Mouse (Mus musculus): ENCODE results near the gene Tmem147. TPM values are rescaled to one million over a fixed set of nuclear protein-coding genes. Genes with fewer than 3 reads are reported as not detected.
"Not testable (repeated sequence)": the region's sequence is repeated elsewhere in the genome, so short reads cannot be mapped to it uniquely, and the experiment has no call there.

The Tmem147 gene
- 100 to 1,000 TPM; 137 TPM for total RNA-seq (2021)
- long read RNA-seq, experiment 1, transcript Tmem147-201 (7 exons, 870 nt) = major isoform, 62 of 84 reads
- long read RNA-seq, experiment 1, transcript Tmem147-207 (6 exons, 727 nt) = minor isoform, 9 of 84 reads
- long read RNA-seq, experiment 1, partial matches to known transcripts = 5 of 84 reads
- long read RNA-seq, experiment 1, other reads (novel, unspliced or antisense) = 7 of 84 reads
- long read RNA-seq, experiment 2, transcript Tmem147-207 (6 exons, 727 nt) = minor isoform, 5 of 57 reads
- long read RNA-seq, experiment 2, transcript Tmem147-201 (7 exons, 870 nt) = major isoform, 42 of 57 reads
- long read RNA-seq, experiment 2, partial matches to known transcripts = 1 of 57 reads
- long read RNA-seq, experiment 2, other reads (novel, unspliced or antisense) = 5 of 57 reads

DNA sequence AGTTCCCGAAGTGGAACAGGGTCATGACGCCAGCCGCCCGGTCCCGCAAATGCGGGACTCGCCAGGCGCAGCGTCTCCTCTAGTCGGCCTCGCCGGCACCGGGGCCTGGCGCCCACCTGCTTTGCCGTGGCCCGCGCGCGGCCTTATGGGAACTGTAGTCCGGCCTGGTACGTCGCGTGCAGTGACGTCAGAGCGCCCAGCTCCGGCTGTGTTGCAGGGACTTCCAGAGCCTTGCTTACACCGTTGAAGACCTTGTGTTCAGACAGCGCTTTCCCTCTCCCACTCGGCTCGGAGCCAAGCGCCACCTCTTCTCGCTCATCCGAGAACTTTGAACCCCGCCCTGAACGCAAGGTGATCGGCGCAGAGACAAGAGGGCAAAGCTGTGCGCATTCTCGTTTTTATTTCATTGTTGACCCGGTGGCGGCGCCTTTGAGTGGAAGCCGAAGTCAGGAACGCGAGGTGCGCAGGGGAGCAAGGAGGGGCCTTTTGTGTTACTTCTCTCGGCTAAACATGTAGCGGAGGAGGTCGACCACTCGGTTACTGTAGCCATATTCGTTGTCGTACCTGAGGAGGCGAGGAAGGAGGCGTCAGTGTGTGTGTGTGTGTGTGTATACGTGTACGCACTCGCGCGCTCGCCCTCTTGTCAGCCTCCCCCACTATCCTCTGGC, at the start of gene Tmem147:
Gene Tmem147, minus strand, starts transcription at position 145 of the 668 bp plus-strand sequence.
- intact Hi-C loops (cut with DNase I) = no loop called here
- DNase-seq (ENCODE audit: low spot score in 2 of 2) = peak; percentile 96

DNA sequence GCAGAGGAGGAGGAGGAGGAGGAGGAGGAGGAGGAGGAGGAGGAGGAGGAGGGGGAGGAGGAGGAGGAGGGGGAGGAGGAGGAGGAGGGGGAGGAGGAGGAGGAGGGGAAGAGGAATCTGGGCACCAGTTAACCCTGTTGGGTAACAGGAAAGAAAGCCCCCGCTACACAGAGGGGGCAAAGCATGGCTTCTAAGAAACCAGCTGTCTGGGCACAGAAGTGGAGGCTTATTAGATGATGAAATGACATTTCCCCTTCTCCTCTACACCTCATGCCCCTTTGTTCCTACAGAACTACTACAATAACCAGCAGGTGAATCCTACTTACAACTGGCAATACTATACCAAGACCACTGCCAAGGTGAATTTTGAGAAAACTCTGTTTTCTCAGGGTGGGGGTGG, 48.6 kb upstream of the Tmem147 start:
- no peak for DNase-seq (ENCODE audit: low spot score in 2 of 2)
- intact Hi-C loops (cut with DNase I) = no loop called here

DNA sequence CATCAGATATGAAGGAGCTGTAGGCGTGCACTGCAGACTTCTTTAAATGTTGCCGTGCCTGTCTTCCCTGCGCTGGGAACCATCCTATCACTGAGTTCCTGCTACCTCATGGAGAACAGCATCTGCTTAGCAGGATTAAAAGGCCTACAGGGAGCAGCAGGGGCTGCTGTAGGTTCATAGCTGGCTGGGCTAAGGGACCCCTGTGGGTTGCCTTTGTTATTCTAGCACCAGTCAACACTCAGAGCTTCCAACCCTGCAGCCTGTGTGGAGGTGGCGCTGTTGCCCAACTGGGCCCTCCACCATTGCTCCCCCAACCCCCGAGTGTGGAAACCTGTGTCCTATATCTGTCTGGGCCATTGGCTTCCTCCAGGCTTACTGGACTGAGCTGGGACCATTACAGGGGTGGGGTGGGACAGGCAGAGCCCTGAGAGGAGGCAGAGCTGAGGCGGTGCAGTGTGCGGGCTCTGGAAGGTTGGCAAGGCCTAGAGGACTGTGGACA, 47.8 kb upstream of the Tmem147 start:
- no peak for DNase-seq (ENCODE audit: low spot score in 2 of 2)
- intact Hi-C loops (cut with DNase I) = no loop called here

DNA sequence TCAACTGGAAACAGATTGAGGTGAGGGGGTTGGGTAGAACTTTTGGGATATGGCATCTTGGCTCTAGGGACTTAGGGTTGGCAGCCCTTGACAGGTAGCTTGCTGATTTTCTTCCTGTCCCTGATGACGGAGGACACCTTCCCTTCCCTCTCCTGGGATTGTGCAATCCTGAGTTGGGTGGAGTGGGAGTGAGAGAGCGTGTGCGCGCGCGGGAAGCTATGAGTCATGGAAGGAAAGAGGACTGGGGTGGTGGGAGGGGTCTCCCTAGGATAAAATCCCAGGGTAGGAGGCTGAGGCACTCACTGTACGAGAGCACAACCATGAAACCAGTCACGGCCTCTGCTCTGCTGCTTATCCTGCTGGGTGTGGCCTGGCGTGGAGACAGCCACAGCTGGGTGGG, 46.8 kb upstream of the Tmem147 start:
- intact Hi-C loops (cut with DNase I) = no loop called here
- DNase-seq (ENCODE audit: low spot score in 2 of 2) = peak in 1 of 2 experiments; percentile 16

DNA sequence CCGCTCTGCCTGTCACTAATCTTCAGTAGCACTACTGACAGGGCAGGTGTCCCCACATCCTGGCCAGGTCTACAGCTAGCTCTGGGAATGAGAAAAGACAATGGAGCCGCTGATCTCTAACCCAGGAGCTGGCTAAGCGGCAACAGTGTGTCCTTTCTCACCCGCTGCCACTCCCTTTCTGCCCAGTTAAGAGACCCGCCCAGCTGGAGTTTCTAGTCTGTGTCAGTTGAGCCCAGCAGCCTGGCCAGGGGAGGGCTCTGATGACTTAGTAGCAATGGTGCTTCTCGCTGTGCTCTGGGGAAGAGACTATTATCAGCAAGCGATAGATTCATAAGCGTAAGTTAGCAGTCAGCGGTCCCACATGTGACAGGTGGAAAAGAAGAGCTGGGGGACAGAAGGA, 39.9 kb upstream of the Tmem147 start:
- intact Hi-C loops (cut with DNase I) = no loop called here
- no peak for DNase-seq (ENCODE audit: low spot score in 2 of 2)

DNA sequence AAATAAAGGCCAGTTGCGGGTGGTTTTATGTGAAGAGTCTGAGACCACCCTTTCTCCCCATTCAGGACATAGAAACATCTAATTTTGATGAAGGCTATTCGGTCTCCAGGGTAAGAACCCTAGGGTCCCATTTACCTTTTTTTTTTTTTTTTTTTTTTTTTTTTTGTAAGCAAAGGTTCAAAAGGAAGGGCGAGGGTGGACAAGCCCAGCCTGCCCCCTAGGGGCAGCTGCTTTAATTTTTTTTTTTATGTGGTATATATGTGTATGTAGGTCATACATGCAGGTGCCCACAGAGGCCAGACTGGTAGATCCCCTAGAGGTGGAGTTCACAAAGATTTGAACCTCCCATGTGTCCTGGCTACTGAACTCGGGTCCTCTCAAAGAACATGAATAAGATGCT, 37.1 kb upstream of the Tmem147 start:
- DNase-seq (ENCODE audit: low spot score in 2 of 2) = no peak
- intact Hi-C loops (cut with DNase I) = no loop called here

DNA sequence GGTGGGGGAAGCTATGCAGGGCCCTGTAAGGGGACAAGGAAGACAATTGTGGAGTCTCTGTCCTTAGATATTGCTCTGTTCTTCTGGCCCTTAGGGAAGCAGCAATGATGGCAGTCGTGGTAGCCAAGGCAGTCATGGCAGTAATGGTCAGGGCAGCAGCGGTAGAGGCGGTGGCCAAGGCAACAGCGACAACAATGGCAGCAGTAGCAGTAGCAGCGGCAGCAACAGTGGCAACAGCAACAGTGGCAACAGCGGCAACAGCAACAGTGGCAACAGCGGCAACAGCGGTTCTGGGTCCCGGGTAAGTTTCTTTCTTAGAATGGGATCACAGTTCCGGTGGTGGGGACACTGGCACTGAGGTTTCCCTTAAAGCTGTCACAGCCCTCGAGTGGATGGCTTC, 35.8 kb upstream of the Tmem147 start:
- DNase-seq (ENCODE audit: low spot score in 2 of 2) = peak in 1 of 2 experiments; percentile 15
- intact Hi-C loops (cut with DNase I) = no loop called here

DNA sequence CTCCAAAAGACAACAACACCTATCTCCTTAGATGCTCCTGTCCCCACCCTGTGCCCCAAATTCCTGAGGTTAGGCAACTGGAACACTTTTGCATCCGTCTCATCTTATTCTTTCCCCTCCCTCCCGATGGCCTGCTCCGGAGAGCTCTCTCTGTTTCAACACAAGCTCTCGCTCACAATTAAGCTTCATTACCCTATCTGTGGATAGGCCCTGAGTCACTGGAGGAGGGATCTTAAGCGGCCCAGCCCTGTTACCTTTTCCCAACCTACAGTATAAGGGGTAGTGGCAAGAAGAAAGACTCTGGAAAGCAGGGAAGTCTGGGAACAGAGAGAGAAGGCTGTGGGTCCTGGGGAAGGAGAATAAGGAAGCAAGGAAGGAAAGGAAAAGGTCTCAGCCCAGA, 34.1 kb upstream of the Tmem147 start, which contains the start of gene Dmkn:
Gene Dmkn, plus strand, starts transcription at position 301 of the 400 bp plus-strand sequence.
- intact Hi-C loops (cut with DNase I) = no loop called here
- DNase-seq (ENCODE audit: low spot score in 2 of 2) = no peak

DNA sequence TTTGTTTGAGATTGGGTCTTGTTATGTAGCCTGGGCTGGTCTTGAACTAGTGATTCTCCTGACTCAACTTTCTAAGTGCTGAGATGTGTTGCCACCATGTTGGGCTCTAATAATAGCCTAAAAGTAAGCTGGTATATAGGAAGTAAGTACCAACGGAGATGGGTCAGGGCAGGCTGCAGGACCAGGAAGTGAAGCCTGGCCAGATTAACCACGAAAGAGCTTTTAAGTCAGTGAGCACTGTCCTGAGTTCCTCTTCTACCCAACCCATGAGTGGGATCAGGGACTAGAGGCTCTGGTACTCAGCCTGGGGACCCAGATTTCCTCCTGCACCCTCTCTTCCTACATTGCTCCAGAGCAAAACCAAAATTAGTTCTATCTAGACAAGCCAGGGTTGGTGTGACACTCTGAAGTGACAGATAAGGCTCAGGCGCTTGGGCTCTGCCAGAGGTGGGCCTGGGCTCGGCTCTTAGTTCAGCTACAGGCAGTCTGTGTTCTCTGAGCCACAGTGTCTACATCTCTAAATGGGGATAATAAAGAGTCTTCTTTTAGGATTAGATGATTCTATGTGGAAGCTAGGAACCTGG, 32.5 kb upstream of the Tmem147 start:
- no peak for DNase-seq (ENCODE audit: low spot score in 2 of 2)
- intact Hi-C loops (cut with DNase I) = no loop called here

DNA sequence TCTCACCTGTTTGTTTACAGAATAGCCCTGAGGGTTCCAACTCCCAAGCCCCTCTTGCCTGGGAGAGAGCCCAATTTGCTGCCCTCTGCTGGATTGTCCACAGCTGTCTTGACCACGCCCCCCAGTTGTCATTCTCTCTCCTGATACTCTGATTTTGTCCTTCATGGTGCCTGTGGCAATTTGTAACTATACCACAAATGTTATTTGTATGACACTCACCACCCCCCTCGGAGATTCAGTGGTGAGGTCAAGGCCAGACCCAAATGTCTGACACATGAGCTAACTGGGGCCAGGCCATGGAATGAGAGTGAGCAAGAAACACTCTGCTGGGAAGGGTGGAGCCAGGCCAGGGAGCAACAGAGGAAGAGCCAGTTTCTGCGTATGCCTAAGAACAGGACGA, 29.5 kb upstream of the Tmem147 start:
- DNase-seq (ENCODE audit: low spot score in 2 of 2) = no peak
- intact Hi-C loops (cut with DNase I) = no loop called here

DNA sequence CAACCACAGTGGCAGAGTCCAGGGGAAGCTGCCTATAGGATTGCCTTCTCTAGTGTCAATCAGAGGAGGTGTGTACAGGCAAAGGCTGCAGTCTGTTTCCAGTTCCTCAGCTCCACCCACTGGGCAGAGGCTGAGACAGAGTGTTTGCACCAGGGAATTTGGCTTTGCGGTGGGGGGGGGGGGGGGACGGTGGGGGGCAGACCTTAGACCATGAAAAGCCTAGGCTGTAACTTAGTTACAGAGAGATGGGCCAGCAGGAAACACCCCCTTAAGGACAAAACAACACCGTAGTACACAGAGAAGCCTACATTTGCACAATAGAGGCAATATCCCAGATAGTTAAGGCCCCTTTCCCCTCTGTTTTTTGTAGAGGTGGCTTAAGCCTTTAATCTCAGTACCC, 27.7 kb upstream of the Tmem147 start:
- intact Hi-C loops (cut with DNase I) = no loop called here

DNA sequence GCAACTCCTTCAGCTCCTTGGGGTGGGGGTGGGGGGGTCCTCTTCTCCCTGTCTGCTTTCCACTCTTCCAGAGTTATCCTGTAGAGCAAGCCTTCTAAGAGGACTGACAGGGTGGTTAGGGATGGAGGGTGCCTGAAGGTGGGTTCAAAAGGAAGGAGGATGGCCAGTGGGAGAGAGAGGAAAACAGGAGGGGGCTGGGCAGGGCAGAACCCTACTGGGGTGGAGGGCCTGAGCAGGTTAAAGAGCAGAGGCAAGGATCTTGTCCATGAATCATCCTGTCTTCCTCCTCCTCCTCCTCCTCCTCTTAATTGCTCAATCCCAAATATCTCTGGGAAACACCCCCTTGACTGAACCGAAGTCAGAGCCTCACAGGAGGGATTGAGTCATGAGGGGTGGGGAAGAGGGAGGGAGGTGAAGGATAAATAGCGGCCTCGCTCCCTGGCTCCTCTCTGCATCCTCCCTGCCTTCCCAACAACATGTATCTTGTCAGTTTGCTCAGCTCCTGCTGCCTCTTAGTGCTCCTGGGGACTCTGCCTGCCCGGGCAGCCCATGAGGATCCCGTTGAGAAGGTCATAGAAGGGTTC, 21.8 kb upstream of the Tmem147 start, which contains the start of gene Sbsn:
Gene Sbsn, plus strand, starts transcription at position 386 of the 584 bp plus-strand sequence.
- intact Hi-C loops (cut with DNase I) = no loop called here
- DNase-seq (ENCODE audit: low spot score in 2 of 2) = no peak

More for the DNA sequence above, 27.7 kb upstream of the Tmem147 start:
- no peak for DNase-seq (ENCODE audit: low spot score in 2 of 2)

DNA sequence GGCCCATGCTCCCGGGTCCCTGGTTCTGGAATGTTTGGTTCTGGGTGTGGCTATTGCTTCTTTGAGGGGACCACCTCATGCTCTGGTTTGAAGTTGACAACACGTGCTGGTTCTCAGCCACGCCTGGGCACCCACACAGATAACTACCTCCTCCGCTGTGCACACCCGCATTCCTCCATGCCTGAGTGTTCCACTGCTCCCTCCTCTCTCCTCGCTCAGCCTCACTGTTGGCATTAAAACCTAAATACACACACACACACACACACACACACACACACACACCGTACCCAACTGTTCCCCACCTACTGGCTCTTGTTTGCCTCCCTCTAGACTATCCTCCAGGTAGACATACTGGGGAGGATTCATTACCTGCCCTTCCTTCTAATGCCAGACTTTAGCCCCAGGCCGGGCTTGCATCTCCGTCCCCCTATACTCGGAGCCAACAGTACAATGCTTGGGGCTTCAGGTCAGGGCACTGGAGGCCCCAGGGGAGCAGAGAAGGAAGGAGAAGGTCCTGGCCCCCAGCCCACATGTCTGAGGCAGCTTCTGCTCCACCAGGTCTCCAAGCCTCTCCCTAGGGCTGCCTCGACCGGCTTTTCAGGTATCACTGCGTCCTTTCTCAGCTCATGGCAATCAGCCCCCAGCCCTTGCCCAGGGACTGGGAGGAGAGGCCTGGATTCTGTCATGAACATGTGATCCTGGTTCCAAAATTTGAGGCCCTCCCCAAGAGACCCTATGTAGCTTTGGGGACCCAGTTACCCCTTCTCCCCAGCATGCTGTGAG, 20.7 kb upstream of the Tmem147 start:
- DNase-seq (ENCODE audit: low spot score in 2 of 2) = no peak
- intact Hi-C loops (cut with DNase I) = no loop called here

DNA sequence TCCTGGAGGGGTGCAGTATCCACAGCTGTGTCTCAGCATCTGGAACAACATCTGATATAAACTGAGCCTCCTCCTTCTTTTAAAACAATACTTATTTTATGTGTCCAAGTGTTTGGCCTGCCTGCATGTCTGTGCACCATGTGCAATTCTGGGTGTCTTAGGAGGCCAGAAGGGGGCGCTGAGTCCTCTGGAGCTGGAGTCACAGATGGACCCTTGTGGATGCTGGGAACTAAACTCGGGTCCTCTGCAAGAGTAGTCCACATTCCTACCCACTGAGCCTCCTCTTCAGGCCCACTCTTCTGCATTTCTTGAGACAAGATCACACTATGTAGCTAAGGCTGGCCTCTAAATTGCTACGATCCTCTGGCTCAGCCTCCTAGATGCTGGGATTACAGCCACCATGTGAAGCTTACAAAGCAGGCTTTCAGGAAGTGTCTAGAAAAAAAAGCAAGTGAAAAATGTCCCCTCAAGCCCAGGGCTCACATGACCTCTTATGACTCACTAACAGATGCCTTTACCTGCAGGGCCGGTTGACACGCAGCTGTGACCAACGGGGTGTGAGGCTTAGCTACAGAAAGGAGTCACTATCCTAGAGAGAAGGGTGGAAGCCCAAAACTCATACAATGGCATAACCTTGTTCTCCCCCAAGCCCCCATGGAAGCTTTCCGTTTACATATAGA, 18.3 kb upstream of the Tmem147 start:
- intact Hi-C loops (cut with DNase I) = no loop called here

DNA sequence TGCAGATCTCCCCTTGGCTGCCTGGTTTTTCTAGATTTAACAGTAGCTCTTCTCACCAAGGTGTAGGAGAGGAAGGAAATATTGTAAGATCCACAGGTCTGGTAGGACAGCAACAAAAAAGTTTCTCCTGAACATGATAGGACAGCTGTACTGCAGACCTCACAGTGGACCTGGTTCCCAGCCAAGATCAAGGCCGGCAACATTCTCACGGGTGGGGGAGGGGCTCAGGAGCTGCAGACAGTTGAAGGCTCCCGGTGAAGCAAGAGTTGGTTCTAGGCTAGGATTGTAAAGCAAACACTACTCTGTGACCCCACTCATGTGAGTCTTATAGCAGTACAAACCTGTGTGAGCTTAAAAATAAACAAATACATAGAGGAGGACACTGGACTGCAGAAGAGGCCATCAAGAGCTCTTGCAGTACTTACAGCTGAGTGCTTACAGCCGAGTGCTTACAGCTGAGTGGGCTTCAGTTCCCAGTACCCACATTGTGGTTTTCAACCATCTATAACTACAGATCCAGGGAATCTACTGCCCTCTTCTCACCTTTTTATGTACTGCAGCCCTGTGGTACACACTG, 14.8 kb upstream of the Tmem147 start:
- intact Hi-C loops (cut with DNase I) = no loop called here
- DNase-seq (ENCODE audit: low spot score in 2 of 2) = no peak

More for the DNA sequence above, 18.3 kb upstream of the Tmem147 start:
- no peak for DNase-seq (ENCODE audit: low spot score in 2 of 2)

DNA sequence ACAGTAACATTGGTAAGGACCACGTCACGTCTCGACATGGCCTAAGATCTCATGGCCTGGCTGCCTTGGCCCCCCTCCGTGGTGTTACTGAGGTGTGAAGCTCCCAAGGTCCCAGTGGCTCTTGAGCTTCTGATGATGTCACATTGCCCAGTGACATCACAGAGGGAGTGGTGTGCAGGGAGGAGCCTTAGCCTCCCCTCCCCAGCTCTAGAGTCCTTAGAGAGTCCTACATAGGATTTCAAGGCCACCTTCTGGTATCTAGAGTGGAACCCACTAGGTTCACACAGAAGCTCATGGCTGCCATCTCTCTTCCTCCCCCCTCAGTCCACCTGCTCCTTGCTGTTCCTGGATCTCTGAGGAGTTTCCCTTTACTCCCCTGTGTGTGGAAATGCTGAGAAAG, 14.3 kb upstream of the Tmem147 start, which contains the start of gene Gapdhs:
Gene Gapdhs, minus strand, starts transcription at position 65 of the 400 bp plus-strand sequence.
- DNase-seq (ENCODE audit: low spot score in 2 of 2); intact Hi-C loops (cut with DNase I): not testable (repeated sequence)

DNA sequence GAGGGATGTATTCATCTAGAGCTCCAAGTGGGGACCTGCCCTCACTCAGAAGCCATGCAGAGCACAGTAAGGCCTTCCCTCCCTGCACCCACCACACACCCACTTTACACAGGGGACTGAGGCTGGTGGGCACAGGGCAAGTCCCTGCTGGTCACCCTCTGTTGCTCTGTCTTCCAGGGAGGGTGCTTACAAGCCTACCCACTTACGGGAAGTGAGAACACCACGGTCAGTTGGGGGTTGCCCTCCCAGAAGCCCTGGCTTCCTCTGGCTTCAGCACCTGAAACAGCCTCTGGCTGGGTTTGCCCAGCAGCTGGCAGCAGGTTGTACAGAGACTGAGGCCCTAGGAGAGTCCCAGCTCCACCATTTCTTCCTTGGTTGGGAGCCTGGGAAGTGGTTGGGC, 13.2 kb upstream of the Tmem147 start:
- DNase-seq (ENCODE audit: low spot score in 2 of 2); intact Hi-C loops (cut with DNase I): not testable (repeated sequence)

DNA sequence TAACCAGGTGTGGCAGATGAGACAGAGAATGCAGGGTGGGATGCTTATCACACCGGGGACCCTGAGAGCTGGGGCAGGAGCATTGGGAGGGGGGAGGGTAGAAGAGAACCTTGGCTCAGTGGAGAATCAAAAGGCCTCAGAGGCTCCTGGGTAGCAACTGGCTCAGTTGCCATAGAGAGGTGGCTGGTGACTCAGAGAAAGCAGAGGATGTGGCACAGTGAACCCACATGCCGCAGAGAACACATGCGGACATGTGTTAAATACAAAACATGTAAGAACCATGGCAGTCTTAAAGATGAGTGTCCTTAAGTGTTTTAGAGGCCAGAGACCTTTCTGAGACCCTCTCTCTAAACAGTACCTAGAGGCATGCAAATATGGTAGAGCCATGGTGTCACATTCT, 6.9 kb upstream of the Tmem147 start:
- no peak for DNase-seq (ENCODE audit: low spot score in 2 of 2)
- intact Hi-C loops (cut with DNase I) = no loop called here
